Mouse (Mus musculus): ENCODE results near the gene Sec16b.

DNA sequence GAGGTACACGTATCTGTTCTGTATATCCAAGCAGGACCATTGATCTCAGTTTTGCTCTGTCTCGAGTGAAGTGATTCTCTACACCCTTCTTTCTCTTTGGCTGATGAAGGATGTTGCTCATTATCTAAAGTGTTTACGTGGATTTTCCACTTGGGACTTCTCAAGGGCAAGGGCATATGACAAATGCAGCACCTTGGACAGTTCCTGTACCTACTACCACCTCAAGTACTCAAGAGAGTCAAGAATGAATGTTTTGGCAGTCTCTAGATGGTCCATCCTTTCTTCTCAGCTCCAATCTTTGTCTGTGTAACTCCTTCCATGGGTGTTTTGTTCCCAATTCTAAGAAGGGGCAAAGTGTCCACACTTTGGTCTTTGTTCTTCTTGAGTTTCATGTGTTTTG, 68.8 kb downstream of the Sec16b start:
- TF ChIP-seq CTCF (IDR thresholded peaks at IDR 0.05; ENCODE audit: low read depth) = no peak
- no peak for TF ChIP-seq EP300 (IDR thresholded peaks at IDR 0.05; ENCODE audit: low read depth)
